Mouse (Mus musculus): ENCODE measurements around the gene Trim65. TPM values are rescaled to one million over a fixed set of nuclear protein-coding genes. Genes with fewer than 3 reads are reported as not detected.
"Not testable (repeated sequence)": the region's sequence is repeated elsewhere in the genome, so short reads cannot be mapped to it uniquely, and the experiment has no call there.

Trim65 gene
- polyA plus RNA-seq, 1 experiment from 2014 or later = 3.2 TPM

DNA sequence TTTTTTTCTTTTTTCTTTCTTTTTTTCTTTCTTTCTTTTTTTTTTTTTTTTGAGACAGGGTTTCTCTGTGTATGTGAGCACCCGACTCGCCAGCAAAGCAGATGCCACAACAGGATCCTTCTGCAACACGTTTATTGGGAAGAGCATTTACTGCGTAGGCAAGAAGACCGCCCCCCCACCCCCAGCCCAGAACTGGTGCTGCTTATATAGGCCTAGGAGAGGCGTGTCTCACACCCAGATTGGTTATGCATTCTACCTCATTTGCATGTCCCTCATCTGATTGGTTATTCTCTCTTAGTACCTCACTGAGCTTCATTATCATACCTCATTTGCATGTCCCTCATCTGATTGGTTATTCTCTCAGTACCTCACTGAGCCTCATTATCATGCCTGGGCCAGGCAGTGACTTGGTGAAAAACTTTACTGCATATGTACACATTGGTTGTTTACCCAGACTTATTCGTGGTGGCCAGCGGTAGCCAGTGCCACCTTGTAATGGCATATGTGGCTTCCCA is 9.1 kb downstream of the Trim65 start:
- not testable (repeated sequence) for H3K9me3 ChIP-seq (ENCODE audit: control insufficient read depth, low read length); DNase-seq (ENCODE audit: low spot score); ATAC-seq (ENCODE audit: low read depth); H3K4me2 ChIP-seq (ENCODE audit: low read depth, low read length); H3K27ac ChIP-seq (replicated peaks; ENCODE audit: low read depth, low read length); H3K27me3 ChIP-seq (replicated peaks; ENCODE audit: control insufficient read depth, insufficient read depth, low read length); H3K4me3 ChIP-seq (ENCODE audit: low read depth, low read length); H3K4me1 ChIP-seq (ENCODE audit: control insufficient read depth, insufficient read depth, low read length); H3K9ac ChIP-seq (ENCODE audit: low read depth, low read length)
- WGBS = 88% methylated on average over 8 of the region's 8 CpGs
- peaks cover 11% of the 10 kb centered on the region for H3K36me3 ChIP-seq (ENCODE audit: control insufficient read depth, insufficient read depth, low read length)

DNA sequence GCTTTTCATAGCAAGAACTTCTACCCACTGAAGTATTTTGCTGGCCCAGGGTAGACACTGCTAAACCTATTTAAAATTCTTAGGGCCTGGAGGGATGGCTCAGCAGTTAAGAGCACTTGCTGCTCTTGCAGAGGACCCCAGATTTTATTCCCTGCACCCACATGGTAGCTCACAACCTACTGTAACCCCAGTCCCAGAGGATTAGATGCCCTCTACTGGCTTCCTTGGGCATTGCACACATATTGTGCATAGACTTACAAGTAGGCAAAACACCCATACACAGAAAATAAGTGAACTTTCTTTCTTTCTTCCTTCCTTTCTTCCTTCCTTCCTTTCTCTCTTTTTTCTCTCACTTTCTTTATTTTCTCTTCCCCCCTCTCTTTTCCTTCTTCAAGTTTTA is 13.1 kb downstream of the Trim65 start:
- no peak overlapping the region for H3K4me2 ChIP-seq (ENCODE audit: low read depth, low read length)
- DNase-seq (ENCODE audit: low spot score) (no peak), ATAC-seq (ENCODE audit: low read depth) (no peak)
- H3K27me3 ChIP-seq (replicated peaks; ENCODE audit: control insufficient read depth, insufficient read depth, low read length) = no peaks in the 10 kb centered on the region
- H3K9ac ChIP-seq (ENCODE audit: low read depth, low read length) = no peak overlapping the region
- no peaks in the 10 kb centered on the region for H3K36me3 ChIP-seq (ENCODE audit: control insufficient read depth, insufficient read depth, low read length)
- H3K4me1 ChIP-seq (ENCODE audit: control insufficient read depth, insufficient read depth, low read length) = no peaks in the 10 kb centered on the region
- H3K9me3 ChIP-seq (ENCODE audit: control insufficient read depth, low read length) = 0 out of 2 replicates have a peak, but pooled peaks cover 2% of the 10 kb centered on the region
- no peak overlapping the region for H3K4me3 ChIP-seq (ENCODE audit: low read depth, low read length)
- peak overlapping the region; percentile 76 for H3K27ac ChIP-seq (replicated peaks; ENCODE audit: low read depth, low read length)

DNA sequence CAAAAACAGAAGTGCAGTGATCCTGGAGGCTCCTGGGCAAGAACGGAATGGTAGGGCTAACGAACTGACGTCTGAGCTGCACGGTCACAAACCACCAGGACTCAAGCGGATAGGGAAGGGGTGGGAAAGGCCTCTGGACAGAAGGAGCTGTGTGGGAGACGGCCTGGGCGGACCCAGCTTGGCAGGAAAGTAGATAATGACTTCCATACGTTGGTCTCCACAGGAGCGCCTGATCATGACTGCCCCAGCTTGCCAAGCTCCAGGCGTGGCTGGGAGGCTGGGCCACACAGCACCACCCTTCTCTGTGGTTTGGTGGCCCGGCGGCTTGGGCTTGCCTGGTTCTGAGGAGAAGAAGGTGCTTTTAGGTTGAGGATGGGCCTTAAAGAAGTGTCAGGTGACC is 13.7 kb downstream of the Trim65 start:
- peak overlapping the region; percentile 76 for H3K27ac ChIP-seq (replicated peaks; ENCODE audit: low read depth, low read length)
- 0 out of 2 replicates have a peak, but pooled peaks cover 2% of the 10 kb centered on the region for H3K9me3 ChIP-seq (ENCODE audit: control insufficient read depth, low read length)
- no peaks in the 10 kb centered on the region for H3K36me3 ChIP-seq (ENCODE audit: control insufficient read depth, insufficient read depth, low read length)
- ATAC-seq (ENCODE audit: low read depth) (peak; percentile 86), DNase-seq (ENCODE audit: low spot score) (peak; percentile 68)
- no peaks in the 10 kb centered on the region for H3K27me3 ChIP-seq (replicated peaks; ENCODE audit: control insufficient read depth, insufficient read depth, low read length)
- no peak overlapping the region for H3K4me3 ChIP-seq (ENCODE audit: low read depth, low read length)
- 29% methylated on average over 12 of the region's 12 CpGs for WGBS
- H3K4me1 ChIP-seq (ENCODE audit: control insufficient read depth, insufficient read depth, low read length) = no peaks in the 10 kb centered on the region
- no peak overlapping the region for H3K9ac ChIP-seq (ENCODE audit: low read depth, low read length)
- H3K4me2 ChIP-seq (ENCODE audit: low read depth, low read length) = no peak overlapping the region

DNA sequence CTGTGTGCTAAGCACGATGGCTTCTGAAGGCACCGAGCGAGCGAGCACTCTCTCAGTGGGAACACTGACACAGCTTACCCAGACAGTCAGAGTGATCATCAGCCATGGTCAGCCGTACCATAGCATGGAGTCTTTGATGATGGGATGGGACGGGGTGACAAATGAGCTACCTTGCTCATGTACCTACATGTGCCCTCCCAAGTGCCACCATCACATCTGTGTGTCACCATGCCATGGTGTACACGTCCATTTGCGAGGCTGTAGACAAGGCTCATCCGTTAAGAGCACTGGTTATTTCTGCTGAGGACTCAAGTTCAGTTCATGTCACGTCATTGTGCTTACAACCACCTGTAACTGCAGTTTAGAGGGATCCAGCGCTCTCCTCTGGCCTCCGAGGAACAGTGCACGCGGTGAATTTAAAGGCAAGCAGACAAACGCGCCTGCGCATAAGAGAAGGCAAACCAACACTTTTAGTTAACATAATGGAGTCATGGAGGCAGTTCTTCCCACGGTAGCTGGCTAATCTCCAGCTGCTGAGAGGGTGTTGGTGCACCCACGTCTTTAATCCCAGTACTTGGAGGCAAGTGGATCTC is 19.2 kb downstream of the Trim65 start:
- H3K36me3 ChIP-seq (ENCODE audit: control insufficient read depth, insufficient read depth, low read length) = no peaks in the 10 kb centered on the region
- no peaks in the 10 kb centered on the region for H3K9me3 ChIP-seq (ENCODE audit: control insufficient read depth, low read length)
- no peak for DNase-seq (ENCODE audit: low spot score)
- H3K27ac ChIP-seq (replicated peaks; ENCODE audit: low read depth, low read length) = no peak overlapping the region
- H3K4me1 ChIP-seq (ENCODE audit: control insufficient read depth, insufficient read depth, low read length) = peaks cover 32% of the 10 kb centered on the region
- H3K27me3 ChIP-seq (replicated peaks; ENCODE audit: control insufficient read depth, insufficient read depth, low read length) = peaks cover 46% of the 10 kb centered on the region
- 82% methylated on average over 19 of the region's 19 CpGs for whole genome bisulfite sequencing
- no peak for ATAC-seq (ENCODE audit: low read depth)
- H3K4me3 ChIP-seq (ENCODE audit: low read depth, low read length) = no peak overlapping the region
- H3K9ac ChIP-seq (ENCODE audit: low read depth, low read length) = no peak overlapping the region
- H3K4me2 ChIP-seq (ENCODE audit: low read depth, low read length) = no peak overlapping the region

DNA sequence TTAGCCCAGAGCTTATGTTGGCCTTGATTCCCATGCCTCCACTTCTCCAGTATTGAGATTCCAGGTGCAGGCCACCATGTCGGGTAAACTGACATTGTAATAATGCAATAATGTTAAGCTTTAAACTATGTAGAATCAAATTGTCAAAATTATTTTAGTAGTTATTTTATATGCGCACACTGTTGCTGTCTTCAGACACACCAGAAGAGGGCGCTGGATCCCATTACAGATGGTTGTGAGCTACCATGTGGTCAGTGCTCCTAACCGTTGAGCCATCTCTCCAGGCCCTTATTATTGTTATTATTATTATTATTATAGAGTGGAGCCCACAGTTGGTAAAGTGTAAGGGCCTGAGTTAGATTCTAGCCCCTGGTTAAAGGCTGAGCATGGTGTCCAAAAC is 19.9 kb downstream of the Trim65 start:
- H3K27me3 ChIP-seq (replicated peaks; ENCODE audit: control insufficient read depth, insufficient read depth, low read length) = peaks cover 52% of the 10 kb centered on the region
- H3K36me3 ChIP-seq (ENCODE audit: control insufficient read depth, insufficient read depth, low read length) = no peaks in the 10 kb centered on the region
- no peak overlapping the region for H3K4me2 ChIP-seq (ENCODE audit: low read depth, low read length)
- 80% methylated on average over 4 of the region's 4 CpGs for WGBS
- H3K27ac ChIP-seq (replicated peaks; ENCODE audit: low read depth, low read length) = no peak overlapping the region
- no peaks in the 10 kb centered on the region for H3K9me3 ChIP-seq (ENCODE audit: control insufficient read depth, low read length)
- H3K4me1 ChIP-seq (ENCODE audit: control insufficient read depth, insufficient read depth, low read length) = peaks cover 37% of the 10 kb centered on the region
- DNase-seq (ENCODE audit: low spot score) (no peak), ATAC-seq (ENCODE audit: low read depth) (no peak)
- no peak overlapping the region for H3K4me3 ChIP-seq (ENCODE audit: low read depth, low read length)
- no peak overlapping the region for H3K9ac ChIP-seq (ENCODE audit: low read depth, low read length)

DNA sequence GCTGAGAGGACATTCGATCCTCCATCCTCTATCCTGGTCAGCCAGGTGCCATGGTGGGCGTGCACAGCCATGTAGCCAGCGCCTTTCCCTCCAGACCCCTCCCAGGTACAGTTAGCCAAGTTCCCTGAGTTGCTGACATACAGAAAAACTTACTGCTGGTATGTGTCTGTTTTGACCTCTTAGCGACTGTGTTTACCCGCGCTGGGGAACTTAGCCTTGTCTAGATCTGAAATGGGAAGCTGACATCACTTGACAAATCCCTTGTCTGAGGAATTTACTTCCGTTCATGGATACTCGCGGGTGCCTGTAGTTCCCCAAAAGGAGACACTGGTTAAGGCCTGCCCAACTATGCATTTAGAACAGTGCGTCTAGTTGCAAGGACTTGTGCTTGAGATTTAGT is 20.4 kb downstream of the Trim65 start:
- Histone ChIP-seq H3K27ac (replicated peaks; ENCODE audit: low read depth, low read length) (peak overlapping the region; percentile 48; the same call in 1 of the 2 replicates), H3K9ac (ENCODE audit: low read depth, low read length) (peak overlapping the region; percentile 67; the same call in 1 of the 2 replicates), H3K9me3 (ENCODE audit: control insufficient read depth, low read length) (no peaks in the 10 kb centered on the region), H3K27me3 (replicated peaks; ENCODE audit: control insufficient read depth, insufficient read depth, low read length) (peaks cover 54% of the 10 kb centered on the region), H3K36me3 (ENCODE audit: control insufficient read depth, insufficient read depth, low read length) (no peaks in the 10 kb centered on the region), H3K4me2 (ENCODE audit: low read depth, low read length) (peak overlapping the region; percentile 77), H3K4me1 (ENCODE audit: control insufficient read depth, insufficient read depth, low read length) (peaks cover 40% of the 10 kb centered on the region), H3K4me3 (ENCODE audit: low read depth, low read length) (peak overlapping the region; percentile 53)
- WGBS = 28% methylated on average over 9 of the region's 10 CpGs
- ATAC-seq (ENCODE audit: low read depth) (no peak), DNase-seq (ENCODE audit: low spot score) (no peak)

DNA sequence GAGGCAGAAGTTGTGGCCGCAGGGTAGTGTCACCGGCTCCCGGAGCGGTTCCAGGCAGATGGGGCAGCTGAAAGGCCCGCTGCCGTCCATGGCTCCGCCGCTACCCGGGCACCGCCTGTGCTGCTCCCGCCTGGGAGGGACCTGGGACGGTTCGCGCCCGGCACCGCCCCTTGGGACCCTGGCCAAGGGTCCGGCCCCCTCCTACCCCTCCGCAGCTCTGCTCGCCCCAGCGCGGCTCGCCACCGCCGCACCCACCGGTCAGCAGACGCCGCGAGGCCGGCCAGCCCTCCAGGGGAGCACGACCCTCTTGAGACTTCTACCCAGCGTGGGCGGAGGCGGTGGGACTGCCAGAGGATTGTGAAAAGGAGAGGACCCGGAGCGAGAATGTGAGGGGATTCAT is 20.8 kb downstream of the Trim65 start:
- Histone ChIP-seq H3K27me3 (replicated peaks; ENCODE audit: control insufficient read depth, insufficient read depth, low read length) (peaks cover 54% of the 10 kb centered on the region), H3K4me3 (ENCODE audit: low read depth, low read length) (peak overlapping the region; percentile 53), H3K4me2 (ENCODE audit: low read depth, low read length) (peak overlapping the region; percentile 77), H3K27ac (replicated peaks; ENCODE audit: low read depth, low read length) (peak overlapping the region; percentile 48; the same call in 1 of the 2 replicates), H3K9ac (ENCODE audit: low read depth, low read length) (peak overlapping the region; percentile 67), H3K4me1 (ENCODE audit: control insufficient read depth, insufficient read depth, low read length) (peaks cover 40% of the 10 kb centered on the region), H3K36me3 (ENCODE audit: control insufficient read depth, insufficient read depth, low read length) (no peaks in the 10 kb centered on the region), H3K9me3 (ENCODE audit: control insufficient read depth, low read length) (no peaks in the 10 kb centered on the region)
- 2% methylated on average over 18 of the region's 35 CpGs for WGBS
- no peak for DNase-seq (ENCODE audit: low spot score)
- peak; percentile 63 for ATAC-seq (ENCODE audit: low read depth)

DNA sequence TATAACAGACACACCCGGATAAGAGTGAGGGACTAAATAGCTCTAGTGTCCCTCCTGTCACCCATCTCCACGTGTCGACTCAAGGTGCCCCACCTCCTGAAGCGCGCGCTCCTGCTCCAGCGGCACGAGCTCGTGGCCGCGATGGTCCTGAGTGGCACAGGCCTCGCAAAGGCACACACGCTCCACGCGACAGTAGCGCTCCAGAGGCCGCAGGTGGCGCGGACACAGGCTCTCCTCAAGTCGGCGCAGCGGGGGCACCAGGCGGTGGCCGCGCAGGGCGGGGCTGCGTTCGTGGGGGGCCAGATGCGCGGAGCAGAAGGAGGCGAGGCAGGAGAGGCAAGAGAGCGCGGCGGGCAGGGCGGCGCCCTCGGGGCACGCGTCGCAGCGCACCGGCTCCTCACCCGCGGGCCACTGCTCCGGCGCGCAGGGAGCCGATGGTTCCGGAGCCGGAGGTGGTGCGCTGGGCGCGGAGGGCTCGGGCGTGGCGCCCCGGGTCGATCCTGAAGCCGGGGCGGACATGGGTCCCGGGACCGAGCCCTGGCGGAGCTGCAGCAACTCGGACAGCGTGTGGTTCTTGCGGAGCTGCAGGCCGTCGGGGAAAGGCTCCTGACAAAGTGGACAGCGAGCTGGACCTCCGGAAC is 21.4 kb downstream of the Trim65 start:
- Histone ChIP-seq H3K4me1 (ENCODE audit: control insufficient read depth, insufficient read depth, low read length) (peaks cover 42% of the 10 kb centered on the region), H3K4me2 (ENCODE audit: low read depth, low read length) (peak overlapping the region; percentile 77), H3K4me3 (ENCODE audit: low read depth, low read length) (peak overlapping the region; percentile 53), H3K27ac (replicated peaks; ENCODE audit: low read depth, low read length) (peak overlapping the region; percentile 48), H3K9me3 (ENCODE audit: control insufficient read depth, low read length) (no peaks in the 10 kb centered on the region), H3K36me3 (ENCODE audit: control insufficient read depth, insufficient read depth, low read length) (no peaks in the 10 kb centered on the region), H3K9ac (ENCODE audit: low read depth, low read length) (peak overlapping the region; percentile 67), H3K27me3 (replicated peaks; ENCODE audit: control insufficient read depth, insufficient read depth, low read length) (peaks cover 54% of the 10 kb centered on the region)
- 0 out of 2 replicates have a peak, but pooled peaks have one; percentile 3 for ATAC-seq (ENCODE audit: low read depth)
- no peak for DNase-seq (ENCODE audit: low spot score)
- WGBS = 2% methylated on average over 37 of the region's 70 CpGs
